Mouse (Mus musculus) E14TG2a.4 (cell line): ENCODE results near the gene Uts2.

Experiments used
- H3K27me3 ChIP-seq: 2 replicates; pipeline ENCODE4 v1.6.1; 2014; ENCODE audit warnings: low read length, control low read depth; ENCODE audit not compliant: insufficient read depth
- H3K36me3 ChIP-seq: 2 replicates; pipeline ENCODE4 v1.6.1; 2014; ENCODE audit warnings: low read length, control low read depth; ENCODE audit not compliant: insufficient read depth
- H3K4me1 ChIP-seq: replicated peaks from 2 replicates; pipeline ENCODE4 v1.6.1; 2014; ENCODE audit warnings: low read depth, low read length, control low read depth
- H3K4me3 ChIP-seq: replicated peaks from 2 replicates; pipeline ENCODE4 v1.5.1; 2014; ENCODE audit warnings: mild to moderate bottlenecking, low read length
- H3K9me3 ChIP-seq: 2 replicates; pipeline ENCODE4 v1.6.1; 2014; ENCODE audit warnings: low read length, control low read depth
- CTCF ChIP-seq: conservative IDR thresholded peaks from 2 replicates; pipeline ENCODE4 v1.5.1; 2014; ENCODE audit warnings: low read length
- NANOG ChIP-seq: IDR thresholded peaks from 2 replicates; pipeline ENCODE4 v1.6.1; 2014; ENCODE audit warnings: borderline replicate concordance, low read length, mixed read lengths
- POU5F1 ChIP-seq: IDR thresholded peaks from 2 replicates; pipeline ENCODE4 v1.6.1; 2014; ENCODE audit warnings: low read length, borderline replicate concordance

Uts2 gene

DNA sequence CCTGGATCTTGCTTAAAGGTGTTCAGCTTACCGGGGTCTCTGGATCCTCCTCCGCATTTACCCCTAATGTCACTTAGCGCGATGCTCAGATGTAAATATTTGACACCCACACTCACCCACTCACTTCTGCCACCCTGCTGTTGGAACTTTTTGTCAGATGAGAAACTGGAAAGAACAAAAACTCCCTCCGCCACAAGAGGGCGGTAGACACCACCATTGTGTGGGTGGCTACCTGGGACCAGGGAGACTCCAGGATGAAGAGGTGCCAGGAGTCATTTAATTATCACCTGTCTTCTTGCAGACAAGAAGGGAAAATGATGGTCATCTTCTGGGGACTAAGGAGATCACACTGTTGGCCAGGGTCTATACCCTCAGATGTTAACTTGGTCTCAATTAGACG, 30.3 kb upstream of the Uts2 start:
- no peak overlapping the region for H3K4me3 ChIP-seq
- peaks cover 40% of the 10 kb centered on the region for H3K4me1 ChIP-seq
- H3K27me3 ChIP-seq: 0 out of 2 replicates have a peak, but pooled peaks cover 2% of the 10 kb centered on the region
- no peaks in the 10 kb centered on the region for H3K9me3 ChIP-seq
- H3K36me3 ChIP-seq: no peaks in the 10 kb centered on the region
- peak; percentile 81 for TF ChIP-seq CTCF
- TF ChIP-seq NANOG: no peak
- no peak for TF ChIP-seq POU5F1

GRCm38 (mm10) chr4:150968956-150969355, 27.9 kb upstream of the Uts2 start:
- H3K4me1 ChIP-seq: peaks cover 36% of the 10 kb centered on the region
- H3K27me3 ChIP-seq: 0 out of 2 replicates have a peak, but pooled peaks cover 2% of the 10 kb centered on the region
- H3K36me3 ChIP-seq: no peaks in the 10 kb centered on the region
- no peak overlapping the region for H3K4me3 ChIP-seq
- no peak for TF ChIP-seq NANOG
- no peak for TF ChIP-seq POU5F1
- no peak for TF ChIP-seq CTCF
- no peaks in the 10 kb centered on the region for H3K9me3 ChIP-seq

DNA sequence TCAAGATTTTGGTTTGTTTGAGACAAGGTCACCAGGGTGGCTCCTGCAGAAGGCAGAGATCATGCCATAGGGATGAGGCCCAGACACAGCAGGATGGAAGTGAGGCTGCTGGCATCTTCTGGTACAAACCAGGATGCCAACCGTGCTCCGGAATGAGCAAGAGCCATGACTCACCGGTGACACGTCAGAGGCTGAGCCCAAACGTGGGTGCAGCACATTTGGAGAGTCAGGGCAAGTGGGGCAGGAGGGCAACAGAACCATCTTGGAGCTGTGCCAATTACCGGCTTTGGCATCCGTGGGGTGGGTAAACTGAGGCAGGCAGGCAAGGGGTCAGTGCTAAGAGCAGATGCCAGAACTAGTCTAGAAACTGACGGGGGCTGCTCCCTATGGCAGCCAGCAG, 23.6 kb upstream of the Uts2 start:
- H3K4me1 ChIP-seq: peaks cover 23% of the 10 kb centered on the region
- no peaks in the 10 kb centered on the region for H3K9me3 ChIP-seq
- TF ChIP-seq CTCF: no peak
- TF ChIP-seq NANOG: no peak
- TF ChIP-seq POU5F1: no peak
- no peaks in the 10 kb centered on the region for H3K36me3 ChIP-seq
- 0 out of 2 replicates have a peak, but pooled peaks cover 2% of the 10 kb centered on the region for H3K27me3 ChIP-seq
- H3K4me3 ChIP-seq: no peak overlapping the region

- TF ChIP-seq CTCF (no peak), NANOG (no peak)
- Histone ChIP-seq H3K4me1 (peaks cover 16% of the 10 kb centered on the region), H3K9me3 (no peaks in the 10 kb centered on the region), H3K27me3 (peaks cover 10% of the 10 kb centered on the region; the same call in 1 of the 2 replicates), H3K4me3 (no peak overlapping the region), H3K36me3 (no peaks in the 10 kb centered on the region)
These were observed 21.8 kb upstream of the Uts2 start for GRCm38 (mm10) chr4:150975145-150975544.

- Histone ChIP-seq H3K27me3 (peaks cover 8% of the 10 kb centered on the region; the same call in 1 of the 2 replicates), H3K36me3 (no peaks in the 10 kb centered on the region), H3K9me3 (no peaks in the 10 kb centered on the region), H3K4me1 (peaks cover 16% of the 10 kb centered on the region), H3K4me3 (no peak overlapping the region)
- TF ChIP-seq CTCF: no peak; the same call in 1 of the 2 replicates
- no peak for TF ChIP-seq POU5F1
- TF ChIP-seq NANOG: no peak
These were observed 18.6 kb upstream of the Uts2 start for GRCm38 (mm10) chr4:150978156-150978910.

DNA sequence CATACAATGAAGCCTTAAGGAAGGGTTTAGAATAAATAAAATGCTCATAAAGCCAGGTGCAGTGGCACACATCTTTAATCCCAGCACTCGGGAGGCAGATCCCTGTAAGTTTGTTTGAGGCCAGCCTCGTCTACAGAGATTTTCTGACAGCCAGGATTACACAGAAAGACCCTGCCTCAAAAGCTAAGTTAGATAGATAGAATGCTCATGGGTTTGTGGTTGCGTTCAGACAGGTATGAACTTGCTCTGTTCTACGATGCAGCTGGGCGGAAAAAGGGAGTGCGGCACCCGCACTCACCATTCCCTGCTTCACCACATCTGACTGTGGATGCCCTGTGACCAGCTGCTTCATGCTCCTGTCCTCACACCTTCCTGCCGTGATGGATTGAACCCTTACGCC, 17.4 kb upstream of the Uts2 start:
- TF ChIP-seq POU5F1: no peak
- no peak for TF ChIP-seq NANOG
- no peak for TF ChIP-seq CTCF
- no peak overlapping the region for H3K4me3 ChIP-seq
- no peaks in the 10 kb centered on the region for H3K9me3 ChIP-seq
- no peaks in the 10 kb centered on the region for H3K36me3 ChIP-seq
- peaks cover 16% of the 10 kb centered on the region for H3K4me1 ChIP-seq
- H3K27me3 ChIP-seq: peaks cover 8% of the 10 kb centered on the region; the same call in 1 of the 2 replicates

- no peak for TF ChIP-seq NANOG
- TF ChIP-seq CTCF: no peak
- no peak for TF ChIP-seq POU5F1
- H3K27me3 ChIP-seq: peaks cover 8% of the 10 kb centered on the region; the same call in 1 of the 2 replicates
- H3K4me1 ChIP-seq: peaks cover 16% of the 10 kb centered on the region
- H3K36me3 ChIP-seq: no peaks in the 10 kb centered on the region
- no peak overlapping the region for H3K4me3 ChIP-seq
- H3K9me3 ChIP-seq: no peaks in the 10 kb centered on the region
These were observed 16.7 kb upstream of the Uts2 start for GRCm38 (mm10) chr4:150980153-150980552.

DNA sequence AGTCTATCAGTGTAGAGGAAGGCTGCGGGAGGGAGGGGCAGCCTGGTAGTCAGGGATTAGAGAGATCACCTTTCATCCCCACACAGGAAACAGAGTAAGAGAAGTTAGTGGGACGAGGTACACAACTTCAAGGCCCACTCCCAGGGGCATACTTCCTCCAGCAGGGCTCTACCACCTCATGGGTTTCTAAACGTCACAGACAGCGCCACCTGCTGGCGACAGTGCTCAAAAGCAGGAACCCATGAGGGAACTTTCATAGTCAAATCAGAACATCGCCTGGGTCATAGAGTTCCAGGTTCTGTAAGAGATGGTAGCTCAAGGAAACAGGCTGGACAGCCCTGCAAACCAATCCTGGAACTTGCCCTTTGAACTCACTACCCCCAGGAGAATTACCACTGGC, 6.7 kb upstream of the Uts2 start:
- TF ChIP-seq CTCF (peak; percentile 81), NANOG (no peak)
- Histone ChIP-seq H3K4me3 (no peak overlapping the region), H3K36me3 (no peaks in the 10 kb centered on the region), H3K4me1 (peaks cover 5% of the 10 kb centered on the region), H3K27me3 (no peaks in the 10 kb centered on the region), H3K9me3 (no peaks in the 10 kb centered on the region)

DNA sequence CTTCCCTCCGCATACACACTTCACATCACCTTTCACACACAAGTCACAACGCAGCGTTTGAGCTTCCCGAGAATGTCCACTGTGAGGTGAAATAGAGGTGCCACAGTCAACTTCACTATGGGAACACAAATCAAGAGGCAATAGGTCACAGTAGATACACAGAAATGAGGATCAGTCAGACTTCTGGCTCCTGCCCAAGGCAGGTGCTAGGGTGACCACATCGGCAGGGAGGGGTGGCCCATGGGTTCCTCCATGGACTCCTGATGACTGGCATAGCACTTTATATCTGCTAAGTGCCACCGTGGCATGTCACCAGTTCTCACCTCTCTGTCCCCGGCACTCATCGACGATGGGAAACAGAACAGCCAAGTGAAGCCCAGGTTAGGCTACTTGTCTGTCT, 1.7 kb downstream of the Uts2 start:
- Histone ChIP-seq H3K4me3 (no peak overlapping the region), H3K36me3 (no peaks in the 10 kb centered on the region), H3K27me3 (peaks cover 3% of the 10 kb centered on the region; the same call in 1 of the 2 replicates), H3K9me3 (no peaks in the 10 kb centered on the region), H3K4me1 (peaks cover 26% of the 10 kb centered on the region)
- TF ChIP-seq CTCF: no peak
- TF ChIP-seq NANOG: no peak
- TF ChIP-seq POU5F1: no peak
